Mouse (Mus musculus) heart, postnatal 0 days (tissue): ENCODE measurements around the gene Sbf1. TPM values are rescaled to one million over a fixed set of nuclear protein-coding genes. Genes with fewer than 3 reads are reported as not detected.

Experiments used
- ATAC-seq: fragments of 200-750 bp; cut with Nextera tagmentation; 2 replicates; pipeline ENCODE4 v1.8.0; 2017; ENCODE audit warnings: low read depth, moderate number of reproducible peaks, moderate library complexity; ENCODE audit not compliant: insufficient read depth
- DNase-seq: peaks from one replicate; pipeline ENCODE4 v3.0.0-alpha.2; 2016; ENCODE audit warnings: low spot score
- H3K27ac ChIP-seq: fragments of 300-500 bp; sonication (generic); 2 replicates; pipeline ENCODE4 v1.5.1; 2014; ENCODE audit warnings: low read depth, mild to moderate bottlenecking
- H3K27me3 ChIP-seq: fragments of 300-500 bp; sonication (generic); 2 replicates; pipeline ENCODE4 v1.6.1; 2014; ENCODE audit warnings: low read length, mixed read lengths; ENCODE audit not compliant: control insufficient read depth, insufficient read depth
- H3K36me3 ChIP-seq: fragments of 300-500 bp; sonication (generic); replicated peaks from 2 replicates; pipeline ENCODE4 v1.6.1; 2014; ENCODE audit warnings: low read length, mixed read lengths; ENCODE audit not compliant: control insufficient read depth, insufficient read depth
- H3K4me1 ChIP-seq: fragments of 300-500 bp; sonication (generic); 2 replicates; pipeline ENCODE4 v1.6.1; 2014; ENCODE audit warnings: antibody characterized with exemption; ENCODE audit not compliant: control insufficient read depth, insufficient read depth
- H3K4me2 ChIP-seq: fragments of 300-500 bp; sonication (generic); 2 replicates; pipeline ENCODE4 v1.6.1; 2014; ENCODE audit warnings: low read depth, mild to moderate bottlenecking, low read length, moderate library complexity
- H3K4me3 ChIP-seq: fragments of 300-500 bp; sonication (generic); 2 replicates; pipeline ENCODE4 v1.5.1; 2014; ENCODE audit warnings: low read depth, low read length
- H3K9ac ChIP-seq: fragments of 300-500 bp; sonication (generic); replicated peaks from 2 replicates; pipeline ENCODE4 v1.6.1; 2014; ENCODE audit warnings: low read depth, low read length, mixed read lengths
- H3K9me3 ChIP-seq: fragments of 300-500 bp; sonication (generic); replicated peaks from 2 replicates; pipeline ENCODE4 v1.6.1; 2016; ENCODE audit warnings: low read length; ENCODE audit not compliant: control insufficient read depth
- CTCF ChIP-seq: IDR thresholded peaks from 2 replicates; pipeline ENCODE4 v1.5.1; 2016; ENCODE audit warnings: antibody characterized with exemption, control low read depth, low read depth
- EP300 ChIP-seq: IDR thresholded peaks from 2 replicates; pipeline ENCODE4 v1.6.1; 2016; ENCODE audit warnings: antibody characterized with exemption, low read depth
- WGBS: fragments of 180-500 bp; shearing (Covaris S2); extraction: QIAGEN DNeasy Blood & Tissue Kit; methylation state at CpG from one replicate; pipeline ENCODE4 v1.1.7; 2014; 5-methylcytosine and 5-hydroxymethylcytosine counted together
- polyA plus RNA-seq: library from polyadenylated mRNA; unstranded; fragments of >200 nt; fragmentation: Nextera tagmentation; extraction: Ambion mirVana; gene quantifications from 2 replicates; pipeline ENCODE4 v1.2.1, GENCODE M21; 2015
- total RNA-seq: library from RNA; depleted of rRNA; stranded (reverse); fragments of >200 nt; gene quantifications from 2 replicates; pipeline ENCODE4 v1.2.3, GENCODE M21; 2014; ENCODE audit warnings: low replicate concordance

Gene Sbf1
- total and polyA plus RNA-seq, 2 experiments from 2014 or later = 25.6 to 147 TPM

DNA sequence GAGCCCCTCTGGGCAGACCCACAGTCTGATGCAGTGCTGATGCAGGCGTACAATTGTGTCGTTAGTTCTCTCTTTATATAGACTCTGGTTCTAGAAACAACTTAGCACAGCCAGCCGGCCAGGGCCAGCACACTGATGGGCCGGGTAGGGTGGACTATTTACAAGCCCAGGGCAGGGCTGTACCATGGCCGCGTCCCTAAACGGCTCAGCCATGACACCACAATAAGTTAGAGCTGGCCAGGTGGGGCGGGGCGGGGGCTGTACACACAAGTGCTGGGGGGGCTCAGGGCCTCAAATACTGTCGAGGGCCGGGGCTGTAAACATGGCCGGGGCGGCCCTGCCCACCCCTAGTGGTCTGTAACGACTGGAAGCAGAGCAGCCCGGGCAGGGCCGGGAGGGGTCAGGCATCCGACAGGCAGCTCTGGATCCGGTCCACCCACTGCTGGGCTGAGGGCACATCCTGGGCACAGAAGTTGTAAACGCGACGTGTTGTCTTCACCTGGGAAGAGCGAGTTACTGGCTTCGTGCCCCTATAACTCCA, 26.8 kb downstream of the Sbf1 start:
- TF ChIP-seq EP300 = no peak
- TF ChIP-seq CTCF = no peak
- Histone ChIP-seq H3K9ac (no peak overlapping the region), H3K4me1 (no peaks in the 10 kb centered on the region), H3K4me2 (no peak overlapping the region), H3K4me3 (no peak overlapping the region), H3K9me3 (no peaks in the 10 kb centered on the region), H3K27ac (no peak overlapping the region), H3K36me3 (peaks cover 76% of the 10 kb centered on the region), H3K27me3 (no peaks in the 10 kb centered on the region)
- 85% methylated on average over 23 of the region's 23 CpGs for WGBS
- ATAC-seq (no peak), DNase-seq (no peak)

DNA sequence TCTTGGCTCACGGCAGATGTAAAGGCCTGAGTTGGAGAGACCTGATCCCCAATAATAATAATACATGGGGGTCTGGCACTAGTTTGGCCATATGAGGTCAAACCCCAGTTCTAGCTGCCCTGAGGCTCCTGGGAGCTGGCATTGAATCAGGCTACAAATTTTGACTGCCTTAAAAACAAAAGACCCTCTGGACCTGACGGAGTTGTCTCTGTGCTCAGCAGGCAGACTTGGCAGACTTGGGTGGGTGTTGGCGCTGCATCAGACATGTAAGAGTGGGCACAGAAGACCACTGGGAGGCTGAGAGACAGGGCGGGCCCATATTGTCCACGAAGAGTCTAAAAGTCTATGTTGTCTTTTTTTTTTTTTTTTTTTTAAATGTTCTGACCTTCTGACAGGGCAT, 28.5 kb downstream of the Sbf1 start:
- H3K9ac ChIP-seq = no peak overlapping the region
- H3K4me2 ChIP-seq = no peak overlapping the region
- H3K4me3 ChIP-seq = no peak overlapping the region
- TF ChIP-seq CTCF (no peak), EP300 (no peak)
- ATAC-seq = no peak
- H3K36me3 ChIP-seq = peaks cover 77% of the 10 kb centered on the region
- no peak for DNase-seq
- no peaks in the 10 kb centered on the region for H3K4me1 ChIP-seq
- H3K27ac ChIP-seq = no peak overlapping the region
- WGBS = 90% methylated on average over 5 of the region's 5 CpGs
- no peaks in the 10 kb centered on the region for H3K9me3 ChIP-seq
- no peaks in the 10 kb centered on the region for H3K27me3 ChIP-seq

DNA sequence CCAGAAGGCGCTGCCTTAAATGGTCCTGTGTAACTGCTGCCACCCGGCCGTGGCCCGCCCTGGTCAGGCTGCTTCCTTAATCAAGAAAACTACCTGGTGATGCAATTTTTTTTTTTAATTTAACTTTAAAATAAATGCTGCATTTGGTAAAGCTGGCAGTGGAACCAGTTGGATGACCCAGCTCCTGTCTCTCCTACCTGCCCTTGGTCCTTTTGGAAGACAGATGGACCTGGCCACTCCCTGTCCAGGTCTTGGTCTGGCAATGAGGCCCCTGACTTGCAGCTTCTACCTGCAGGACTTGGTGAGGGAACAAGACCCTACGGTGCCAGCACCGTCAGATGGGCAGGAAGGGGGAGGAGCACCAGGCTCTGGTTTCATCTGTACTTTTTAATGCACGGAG, 29.0 kb downstream of the Sbf1 start:
- Histone ChIP-seq H3K4me2 (no peak overlapping the region), H3K27me3 (no peaks in the 10 kb centered on the region), H3K36me3 (peaks cover 78% of the 10 kb centered on the region), H3K27ac (no peak overlapping the region), H3K4me3 (no peak overlapping the region), H3K4me1 (no peaks in the 10 kb centered on the region), H3K9ac (no peak overlapping the region), H3K9me3 (no peaks in the 10 kb centered on the region)
- no peak for DNase-seq
- WGBS = 82% methylated on average over 7 of the region's 7 CpGs
- ATAC-seq = no peak
- TF ChIP-seq EP300 (no peak), CTCF (no peak)

DNA sequence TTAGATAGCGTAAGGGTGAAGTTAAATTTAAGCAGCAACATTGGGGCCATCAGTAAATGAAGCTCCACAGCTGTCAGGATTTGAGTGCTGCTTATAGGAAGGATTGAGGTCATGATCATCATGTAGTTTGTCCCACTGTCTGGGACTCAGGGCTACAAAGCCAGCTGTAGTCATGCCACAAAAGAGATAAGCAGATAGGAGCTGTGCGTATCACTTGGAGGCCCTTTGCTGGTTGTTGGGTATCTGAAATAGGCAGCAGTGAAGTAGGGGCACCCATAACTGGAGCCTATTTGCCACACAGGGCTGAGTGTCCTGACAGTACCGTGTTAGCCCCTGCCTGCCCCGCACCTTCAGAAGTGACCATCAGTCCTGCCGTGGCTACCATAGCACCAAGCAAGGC, 29.6 kb downstream of the Sbf1 start:
- H3K9me3 ChIP-seq = no peaks in the 10 kb centered on the region
- DNase-seq = no peak

DNA sequence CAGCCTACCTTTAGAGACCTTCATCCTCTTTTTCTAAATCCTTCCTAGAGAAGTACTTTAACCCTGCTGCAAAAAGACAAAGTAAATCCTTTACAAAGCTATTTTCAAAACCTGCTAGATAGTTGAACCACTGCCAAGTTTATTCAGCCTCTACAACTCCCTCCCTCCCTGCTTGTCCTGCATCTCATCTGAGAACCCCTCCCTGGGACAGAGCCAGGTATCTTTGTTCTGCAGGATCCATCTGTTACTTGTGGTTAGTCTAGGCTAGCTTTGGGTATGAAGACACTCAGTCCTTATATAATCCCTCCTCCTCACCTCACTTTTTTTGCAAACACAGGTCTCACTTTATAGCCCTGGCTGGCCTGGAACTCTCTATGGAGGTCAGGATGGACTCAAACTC, 30.1 kb downstream of the Sbf1 start:
- H3K4me1 ChIP-seq = no peaks in the 10 kb centered on the region
- no peak overlapping the region for H3K4me3 ChIP-seq
- H3K27me3 ChIP-seq = no peaks in the 10 kb centered on the region
- H3K27ac ChIP-seq = no peak overlapping the region
- no peak for TF ChIP-seq CTCF
- H3K36me3 ChIP-seq = peaks cover 78% of the 10 kb centered on the region
- no peak overlapping the region for H3K4me2 ChIP-seq
- H3K9me3 ChIP-seq = no peaks in the 10 kb centered on the region
- ATAC-seq = no peak
- no peak for DNase-seq
- H3K9ac ChIP-seq = no peak overlapping the region

More for the DNA sequence above, 29.6 kb downstream of the Sbf1 start:
- Histone ChIP-seq H3K4me3 (no peak overlapping the region), H3K4me1 (no peaks in the 10 kb centered on the region), H3K9ac (no peak overlapping the region), H3K27ac (no peak overlapping the region), H3K27me3 (no peaks in the 10 kb centered on the region), H3K4me2 (no peak overlapping the region), H3K36me3 (peaks cover 78% of the 10 kb centered on the region)
- WGBS = 90% methylated on average over 5 of the region's 5 CpGs
- no peak for ATAC-seq
- TF ChIP-seq EP300 = no peak
- TF ChIP-seq CTCF = no peak

DNA sequence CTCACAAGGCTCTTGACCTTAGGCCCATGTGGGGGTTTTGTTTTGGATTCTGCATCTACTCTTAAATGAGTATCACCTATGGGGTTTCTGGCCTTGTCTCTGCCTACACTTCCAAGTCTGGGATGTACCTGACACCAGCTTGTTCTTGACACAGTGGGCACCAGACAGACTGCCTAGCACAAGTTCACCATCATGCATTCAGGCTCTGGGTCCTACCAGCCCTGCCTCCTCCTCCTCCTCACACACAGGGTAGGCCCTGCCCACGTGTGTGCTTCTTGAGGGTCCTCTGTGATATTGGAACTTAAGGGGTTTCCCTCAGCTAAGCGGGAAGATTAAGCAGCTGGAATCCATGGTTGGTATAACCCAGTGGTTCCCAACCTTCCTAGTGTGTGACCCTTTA, 31.0 kb downstream of the Sbf1 start:
- Histone ChIP-seq H3K36me3 (peaks cover 77% of the 10 kb centered on the region), H3K4me2 (no peak overlapping the region), H3K27me3 (no peaks in the 10 kb centered on the region), H3K4me3 (no peak overlapping the region), H3K9me3 (no peaks in the 10 kb centered on the region), H3K27ac (no peak overlapping the region), H3K4me1 (no peaks in the 10 kb centered on the region), H3K9ac (no peak overlapping the region)
- 86% methylated on average over 2 of the region's 2 CpGs for WGBS
- ATAC-seq (no peak), DNase-seq (no peak)
- no peak for TF ChIP-seq EP300
- TF ChIP-seq CTCF = no peak
